Mouse (Mus musculus) thymus, postnatal 4 days (tissue): ENCODE data around the gene Lypla2.

Experiments
- DNase-seq: peaks from one replicate; pipeline ENCODE4 v3.0.0; 2021

The Lypla2 gene

GRCm38 (mm10) chr4:135971805-135972555 is 446 bp downstream of the Lypla2 start:
- DNase-seq: peak; percentile 66

- no peak for DNase-seq
Measured at GRCm38 (mm10) chr4:135970585-135970984, 1.8 kb downstream of the Lypla2 start.

GRCm38 (mm10) chr4:135969070-135969750 is 3.2 kb downstream of the Lypla2 start:
- DNase-seq: no peak

GRCm38 (mm10) chr4:135968271-135968869 is 4.1 kb downstream of the Lypla2 start:
- DNase-seq: no peak

DNA sequence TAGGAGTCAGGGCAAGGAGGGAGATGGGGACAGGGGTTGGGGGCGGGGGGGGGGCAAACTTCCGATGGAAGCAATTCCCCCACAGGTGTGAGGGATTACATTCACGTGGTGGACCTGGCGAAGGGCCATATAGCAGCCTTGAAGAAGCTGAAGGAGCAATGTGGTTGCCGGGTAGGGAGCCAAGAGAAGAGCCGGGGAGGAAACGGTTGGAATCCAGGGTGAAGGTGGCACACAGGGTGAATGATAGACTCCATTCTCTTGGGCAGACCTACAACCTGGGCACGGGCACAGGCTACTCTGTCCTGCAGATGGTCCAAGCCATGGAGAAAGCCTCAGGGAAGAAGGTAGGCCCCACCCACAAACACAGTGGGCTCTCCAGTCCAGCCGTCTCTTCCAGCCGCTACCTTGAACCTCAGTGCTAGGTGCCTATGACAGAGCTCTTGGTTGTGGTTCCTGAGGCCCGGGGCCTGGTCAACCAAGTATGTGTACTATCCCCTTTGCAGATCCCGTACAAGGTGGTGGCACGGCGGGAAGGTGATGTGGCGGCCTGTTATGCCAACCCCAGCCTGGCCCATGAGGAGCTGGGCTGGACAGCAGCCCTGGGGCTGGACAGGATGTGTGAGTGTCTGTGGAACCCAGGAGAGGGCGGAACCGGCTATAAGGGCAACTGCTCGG is 5.2 kb downstream of the Lypla2 start:
- DNase-seq: no peak

DNA sequence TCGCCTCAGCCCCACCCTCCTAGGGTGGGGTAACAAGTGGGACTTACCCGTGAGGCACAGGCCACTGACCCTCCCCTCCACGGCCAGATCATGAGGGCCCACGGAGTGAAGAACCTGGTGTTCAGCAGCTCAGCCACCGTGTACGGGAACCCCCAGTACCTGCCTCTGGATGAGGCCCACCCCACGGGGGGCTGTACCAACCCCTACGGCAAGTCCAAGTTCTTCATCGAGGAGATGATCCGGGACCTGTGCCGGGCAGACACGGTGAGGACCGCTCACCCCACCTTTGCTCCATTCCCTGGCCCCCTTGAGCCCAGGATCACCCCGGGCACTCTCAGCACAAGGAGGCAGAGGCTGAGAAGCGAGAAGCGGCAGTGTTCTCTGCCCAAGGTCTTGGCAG is 6.1 kb downstream of the Lypla2 start:
- no peak for DNase-seq

- no peak for DNase-seq
Measured at GRCm38 (mm10) chr4:135965113-135965512, 7.3 kb downstream of the Lypla2 start.

DNA sequence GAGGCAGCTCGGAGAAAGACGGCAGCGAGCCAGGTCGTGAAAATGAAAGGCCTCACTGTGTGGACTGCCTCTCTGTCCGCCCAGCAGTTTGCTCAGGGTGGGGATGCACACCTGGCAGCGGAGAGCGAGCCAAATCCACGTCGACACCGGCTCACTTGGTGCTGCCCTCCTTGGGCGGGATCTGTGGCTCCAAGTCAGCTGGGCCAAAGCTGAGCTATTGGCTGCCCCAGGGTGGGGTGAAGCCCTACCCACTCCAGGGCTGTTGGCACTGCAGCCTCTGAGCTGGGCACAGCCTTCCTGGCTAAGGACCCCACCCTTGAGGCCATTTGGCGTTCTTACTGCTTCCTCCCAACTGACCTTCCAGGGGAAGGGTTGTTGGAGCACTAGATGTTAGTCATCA is 8.0 kb downstream of the Lypla2 start:
- peak; percentile 53 for DNase-seq

DNA sequence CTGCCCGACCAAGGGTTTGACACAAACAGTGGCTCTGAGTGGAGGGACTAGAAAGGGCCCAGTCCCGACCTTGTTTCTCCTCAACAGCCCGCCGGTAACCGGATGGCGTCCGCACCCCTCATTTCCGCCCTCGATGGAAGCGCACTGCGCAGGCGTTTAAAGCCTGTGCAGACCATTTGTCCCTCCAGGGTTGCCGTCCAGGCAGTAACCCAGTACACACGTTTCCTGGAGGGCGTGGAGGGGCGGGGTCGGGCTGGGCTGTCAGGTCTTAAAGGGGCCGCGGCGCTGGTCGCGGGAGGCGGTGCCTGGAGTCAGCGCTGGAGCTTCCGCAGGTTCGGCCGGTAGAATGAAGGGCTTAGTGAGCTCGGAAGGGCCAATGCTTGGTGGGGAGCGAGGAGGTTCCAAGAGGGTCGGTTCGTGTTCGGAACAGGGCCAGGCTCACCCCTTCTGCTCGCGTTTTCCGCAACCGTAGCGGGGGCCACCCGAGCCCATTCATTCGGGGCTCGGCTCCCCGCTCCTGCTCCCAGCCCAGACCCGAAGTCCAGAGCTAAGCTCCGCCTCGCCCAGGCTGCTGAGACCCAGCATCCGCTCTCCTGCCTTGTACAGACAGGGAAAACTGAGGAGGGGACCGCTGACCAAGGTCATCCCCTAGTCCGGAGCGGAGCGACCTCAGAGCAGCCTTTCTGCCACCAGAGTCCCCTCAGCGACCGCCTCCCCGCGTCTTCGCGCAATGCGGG is 8.8 kb downstream of the Lypla2 start, which contains the start of gene Gale:
Gale (plus strand) TSS at position 271 of the 737 bp plus-strand sequence.
- peak; percentile 95 for DNase-seq

GRCm38 (mm10) chr4:135962946-135963345 is 9.5 kb downstream of the Lypla2 start:
- no peak for DNase-seq

GRCm38 (mm10) chr4:135962198-135962597 is 10.2 kb downstream of the Lypla2 start:
- no peak for DNase-seq

DNA sequence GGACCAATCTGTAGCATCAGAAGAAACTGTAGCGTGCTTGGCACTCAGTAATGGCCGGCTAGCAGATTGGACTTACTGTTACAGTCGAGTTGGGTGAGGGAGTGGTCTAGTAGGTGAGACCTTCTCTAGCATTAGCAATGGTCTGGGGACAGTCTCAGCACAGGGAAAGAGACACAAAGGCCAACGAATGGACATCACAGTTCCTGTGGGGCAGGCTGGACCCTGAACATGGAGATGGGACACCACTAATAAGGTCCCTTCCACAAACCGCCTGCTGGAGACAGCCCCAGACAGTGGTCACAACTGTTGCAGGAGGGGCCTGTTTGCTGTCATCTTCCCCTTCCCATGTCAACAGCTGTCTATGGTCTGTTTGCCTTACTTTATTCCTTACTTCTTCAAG is 10.7 kb downstream of the Lypla2 start:
- DNase-seq: no peak

GRCm38 (mm10) chr4:135960717-135961116 is 11.7 kb downstream of the Lypla2 start:
- peak; percentile 92 for DNase-seq

DNA sequence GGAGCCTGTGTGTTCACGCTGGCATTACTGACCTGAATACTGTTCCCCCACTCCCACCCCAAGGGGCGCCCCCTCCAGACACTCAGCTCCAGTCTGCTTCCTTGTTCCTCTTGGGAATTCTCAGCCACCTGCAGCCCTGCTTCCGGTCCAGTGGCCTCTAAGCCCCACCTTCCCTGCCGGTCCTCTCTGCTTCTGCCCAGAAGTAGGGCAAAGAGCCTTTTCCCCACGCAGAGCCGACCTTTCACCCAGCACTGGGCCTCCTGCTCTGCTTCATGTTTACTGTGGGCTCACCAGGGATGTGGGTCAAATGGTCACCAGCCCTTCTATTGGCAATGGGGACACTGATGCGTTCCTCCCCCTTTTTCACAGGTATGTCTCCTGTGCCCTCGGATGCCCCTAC is 14.1 kb downstream of the Lypla2 start:
- DNase-seq: no peak

DNA sequence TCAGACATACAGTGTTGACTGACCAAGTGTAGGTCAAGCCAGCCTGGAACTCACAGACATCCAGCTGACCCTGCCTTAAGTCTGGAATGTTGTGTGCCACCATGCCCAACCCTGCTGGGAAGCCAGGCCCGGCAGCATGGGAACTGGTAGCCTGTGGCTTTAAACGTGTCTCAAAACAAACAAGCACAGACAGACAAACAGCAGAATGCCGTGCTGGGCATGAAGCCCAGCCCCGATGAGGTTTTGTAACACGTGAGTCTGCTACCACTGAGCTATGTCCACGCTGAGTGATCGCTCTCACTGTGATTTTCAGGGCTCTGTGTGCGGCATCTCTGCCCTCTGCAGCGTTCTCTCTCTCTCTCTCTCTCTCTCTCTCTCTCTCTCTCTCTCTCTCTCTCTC is 16.5 kb downstream of the Lypla2 start:
- DNase-seq: no peak

DNA sequence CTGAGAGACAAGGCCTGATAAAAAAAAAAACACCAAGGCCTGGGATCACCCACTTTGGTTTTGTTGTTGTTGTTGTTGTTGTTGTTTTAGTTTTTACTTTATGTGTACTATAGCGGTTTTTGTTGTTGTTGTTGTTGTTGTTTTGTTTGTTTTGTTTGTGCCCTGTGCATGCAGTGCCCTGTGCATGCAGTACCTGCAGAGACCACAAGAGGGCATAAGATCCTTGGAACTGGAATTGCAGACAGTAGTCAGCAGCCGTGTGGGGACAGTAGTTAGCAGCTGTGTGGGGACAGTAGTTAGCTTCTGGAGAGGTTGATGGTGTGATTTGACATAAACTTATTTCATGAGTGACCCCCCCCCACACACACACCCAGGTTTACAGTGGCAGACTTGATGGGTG is 18.2 kb downstream of the Lypla2 start:
- peak; percentile 88 for DNase-seq

GRCm38 (mm10) chr4:135953179-135953578 is 19.2 kb downstream of the Lypla2 start:
- no peak for DNase-seq

DNA sequence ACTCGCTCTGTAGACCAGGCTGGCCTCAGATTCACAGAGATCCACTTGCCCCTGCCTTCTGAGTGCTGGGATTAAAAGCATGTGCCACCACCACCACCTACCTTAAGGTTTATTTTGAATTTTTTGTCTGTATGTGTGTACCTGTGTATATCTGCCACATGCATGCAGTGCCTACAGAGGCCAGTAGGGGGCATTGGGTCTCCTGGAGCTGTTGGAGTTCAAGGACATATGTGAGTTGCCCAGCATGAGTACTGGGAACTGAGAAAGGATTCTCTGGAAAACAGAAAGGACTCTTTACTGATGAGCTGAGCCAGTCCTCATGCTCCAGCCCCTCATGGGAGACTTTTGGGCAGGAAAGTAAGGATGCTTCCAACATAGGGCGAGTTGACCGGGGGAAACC is 20.9 kb downstream of the Lypla2 start:
- peak; percentile 53 for DNase-seq

DNA sequence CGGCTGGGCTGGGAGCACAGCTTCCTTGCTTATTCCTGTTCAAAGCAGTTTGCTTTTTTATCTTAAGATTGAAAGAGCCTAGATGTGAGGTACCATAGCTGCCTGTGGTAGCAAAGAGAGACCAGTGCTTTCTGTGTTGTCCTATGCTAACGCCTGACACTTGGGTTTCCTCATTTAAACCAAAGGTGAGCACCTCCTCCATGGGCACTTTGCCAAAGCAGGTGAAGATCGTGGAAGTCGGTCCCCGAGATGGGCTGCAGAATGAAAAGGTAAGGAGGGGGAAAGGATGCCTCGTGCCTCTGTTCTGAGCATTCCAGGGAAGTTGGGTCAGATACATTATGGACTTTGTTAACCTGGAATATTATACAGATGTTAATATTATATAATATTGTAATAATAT is 22.1 kb downstream of the Lypla2 start:
- DNase-seq: no peak

GRCm38 (mm10) chr4:135949911-135950310 is 22.5 kb downstream of the Lypla2 start:
- DNase-seq: no peak

GRCm38 (mm10) chr4:135949475-135949874 is 23.0 kb downstream of the Lypla2 start:
- no peak for DNase-seq

GRCm38 (mm10) chr4:135948142-135948541 is 24.3 kb downstream of the Lypla2 start:
- no peak for DNase-seq
